Mouse (Mus musculus): ENCODE results near the gene Ak9. TPM values are rescaled to one million over a fixed set of nuclear protein-coding genes. Genes with fewer than 3 reads are reported as not detected.

Gene Ak9
- polyA plus RNA-seq, 1 experiment from 2014 or later, result not detected

- 90% methylated on average over 2 of the region's 2 CpGs for WGBS
- ATAC-seq (replicated peaks; ENCODE audit: insufficient number of reproducible peaks, low FRiP score, low TSS enrichment, low read depth), result no peak
- no peaks in the 10 kb centered on the region for H3K27me3 ChIP-seq (ENCODE audit: control insufficient read depth, insufficient read depth, low read length)
Measured at GRCm38 (mm10) chr10:41280796-41281195, 23.0 kb upstream of the Ak9 start.

GRCm38 (mm10) chr10:41282086-41282485 lies 21.7 kb upstream of the Ak9 start:
- Histone ChIP-seq H3K4me2 (ENCODE audit: low read depth, low read length) (no peak overlapping the region), H3K27me3 (ENCODE audit: control insufficient read depth, insufficient read depth, low read length) (no peaks in the 10 kb centered on the region), H3K4me3 (ENCODE audit: low read depth, low read length) (no peak overlapping the region), H3K4me1 (ENCODE audit: control insufficient read depth, insufficient read depth, low read length) (no peaks in the 10 kb centered on the region), H3K27ac (replicated peaks; ENCODE audit: low read depth, low read length) (no peak overlapping the region), H3K36me3 (replicated peaks; ENCODE audit: control insufficient read depth, insufficient read depth, low read depth, low read length) (no peaks in the 10 kb centered on the region), H3K9me3 (replicated peaks; ENCODE audit: control insufficient read depth, low read length) (no peaks in the 10 kb centered on the region), H3K9ac (replicated peaks; ENCODE audit: low read length) (no peak overlapping the region)
- WGBS, result 84% methylated on average over 2 of the region's 2 CpGs
- DNase-seq (ENCODE audit: low spot score), result no peak
- no peak for ATAC-seq (replicated peaks; ENCODE audit: insufficient number of reproducible peaks, low FRiP score, low TSS enrichment, low read depth)

More at GRCm38 (mm10) chr10:41280796-41281195, 23.0 kb upstream of the Ak9 start:
- Histone ChIP-seq H3K36me3 (replicated peaks; ENCODE audit: control insufficient read depth, insufficient read depth, low read depth, low read length) (no peaks in the 10 kb centered on the region), H3K4me1 (ENCODE audit: control insufficient read depth, insufficient read depth, low read length) (no peaks in the 10 kb centered on the region), H3K9ac (replicated peaks; ENCODE audit: low read length) (no peak overlapping the region), H3K4me2 (ENCODE audit: low read depth, low read length) (no peak overlapping the region), H3K9me3 (replicated peaks; ENCODE audit: control insufficient read depth, low read length) (no peaks in the 10 kb centered on the region), H3K4me3 (ENCODE audit: low read depth, low read length) (no peak overlapping the region), H3K27ac (replicated peaks; ENCODE audit: low read depth, low read length) (no peak overlapping the region)
- DNase-seq (ENCODE audit: low spot score), result no peak

- Histone ChIP-seq H3K4me2 (ENCODE audit: low read depth, low read length) (no peak overlapping the region), H3K36me3 (replicated peaks; ENCODE audit: control insufficient read depth, insufficient read depth, low read depth, low read length) (no peaks in the 10 kb centered on the region), H3K27me3 (ENCODE audit: control insufficient read depth, insufficient read depth, low read length) (no peaks in the 10 kb centered on the region), H3K9me3 (replicated peaks; ENCODE audit: control insufficient read depth, low read length) (no peaks in the 10 kb centered on the region), H3K4me1 (ENCODE audit: control insufficient read depth, insufficient read depth, low read length) (peaks cover 2% of the 10 kb centered on the region; the same call in 1 of the 2 replicates), H3K9ac (replicated peaks; ENCODE audit: low read length) (no peak overlapping the region), H3K27ac (replicated peaks; ENCODE audit: low read depth, low read length) (no peak overlapping the region), H3K4me3 (ENCODE audit: low read depth, low read length) (no peak overlapping the region)
- DNase-seq (ENCODE audit: low spot score) (no peak), ATAC-seq (replicated peaks; ENCODE audit: insufficient number of reproducible peaks, low FRiP score, low TSS enrichment, low read depth) (no peak)
- 81% methylated on average over 3 of the region's 3 CpGs for WGBS
Measured at GRCm38 (mm10) chr10:41287618-41288017, 16.2 kb upstream of the Ak9 start.

GRCm38 (mm10) chr10:41288074-41288473 lies 15.7 kb upstream of the Ak9 start:
- Histone ChIP-seq H3K9ac (replicated peaks; ENCODE audit: low read length) (no peak overlapping the region), H3K9me3 (replicated peaks; ENCODE audit: control insufficient read depth, low read length) (no peaks in the 10 kb centered on the region), H3K27me3 (ENCODE audit: control insufficient read depth, insufficient read depth, low read length) (no peaks in the 10 kb centered on the region), H3K4me3 (ENCODE audit: low read depth, low read length) (no peak overlapping the region), H3K36me3 (replicated peaks; ENCODE audit: control insufficient read depth, insufficient read depth, low read depth, low read length) (no peaks in the 10 kb centered on the region), H3K27ac (replicated peaks; ENCODE audit: low read depth, low read length) (no peak overlapping the region), H3K4me1 (ENCODE audit: control insufficient read depth, insufficient read depth, low read length) (peaks cover 2% of the 10 kb centered on the region; the same call in 1 of the 2 replicates), H3K4me2 (ENCODE audit: low read depth, low read length) (no peak overlapping the region)
- no peak for ATAC-seq (replicated peaks; ENCODE audit: insufficient number of reproducible peaks, low FRiP score, low TSS enrichment, low read depth)
- WGBS, result 76% methylated on average over 1 of the region's 1 CpGs
- no peak for DNase-seq (ENCODE audit: low spot score)

GRCm38 (mm10) chr10:41288771-41289415 lies 14.9 kb upstream of the Ak9 start:
- peak; percentile 97 for DNase-seq (ENCODE audit: low spot score)
- H3K36me3 ChIP-seq (replicated peaks; ENCODE audit: control insufficient read depth, insufficient read depth, low read depth, low read length), result no peaks in the 10 kb centered on the region
- peaks cover 2% of the 10 kb centered on the region for H3K4me1 ChIP-seq (ENCODE audit: control insufficient read depth, insufficient read depth, low read length)
- no peaks in the 10 kb centered on the region for H3K27me3 ChIP-seq (ENCODE audit: control insufficient read depth, insufficient read depth, low read length)
- H3K27ac ChIP-seq (replicated peaks; ENCODE audit: low read depth, low read length), result no peak overlapping the region
- ATAC-seq (replicated peaks; ENCODE audit: insufficient number of reproducible peaks, low FRiP score, low TSS enrichment, low read depth), result peak; percentile 87
- no peak overlapping the region for H3K4me3 ChIP-seq (ENCODE audit: low read depth, low read length)
- no peak overlapping the region for H3K4me2 ChIP-seq (ENCODE audit: low read depth, low read length)
- 44% methylated on average over 16 of the region's 16 CpGs for WGBS
- peak overlapping the region; percentile 23 for H3K9ac ChIP-seq (replicated peaks; ENCODE audit: low read length)
- H3K9me3 ChIP-seq (replicated peaks; ENCODE audit: control insufficient read depth, low read length), result no peaks in the 10 kb centered on the region

GRCm38 (mm10) chr10:41291021-41291420 lies 12.8 kb upstream of the Ak9 start:
- DNase-seq (ENCODE audit: low spot score) (no peak), ATAC-seq (replicated peaks; ENCODE audit: insufficient number of reproducible peaks, low FRiP score, low TSS enrichment, low read depth) (no peak)
- Histone ChIP-seq H3K27ac (replicated peaks; ENCODE audit: low read depth, low read length) (no peak overlapping the region), H3K4me2 (ENCODE audit: low read depth, low read length) (no peak overlapping the region), H3K27me3 (ENCODE audit: control insufficient read depth, insufficient read depth, low read length) (no peaks in the 10 kb centered on the region), H3K4me1 (ENCODE audit: control insufficient read depth, insufficient read depth, low read length) (peaks cover 2% of the 10 kb centered on the region), H3K9ac (replicated peaks; ENCODE audit: low read length) (no peak overlapping the region), H3K4me3 (ENCODE audit: low read depth, low read length) (no peak overlapping the region), H3K36me3 (replicated peaks; ENCODE audit: control insufficient read depth, insufficient read depth, low read depth, low read length) (no peaks in the 10 kb centered on the region), H3K9me3 (replicated peaks; ENCODE audit: control insufficient read depth, low read length) (no peaks in the 10 kb centered on the region)
- WGBS, result 79% methylated on average over 2 of the region's 2 CpGs

GRCm38 (mm10) chr10:41293019-41293418 lies 10.8 kb upstream of the Ak9 start:
- Histone ChIP-seq H3K4me1 (ENCODE audit: control insufficient read depth, insufficient read depth, low read length) (peaks cover 2% of the 10 kb centered on the region), H3K36me3 (replicated peaks; ENCODE audit: control insufficient read depth, insufficient read depth, low read depth, low read length) (no peaks in the 10 kb centered on the region), H3K27ac (replicated peaks; ENCODE audit: low read depth, low read length) (no peak overlapping the region), H3K4me2 (ENCODE audit: low read depth, low read length) (no peak overlapping the region; the same call in none of the 2 replicates), H3K27me3 (ENCODE audit: control insufficient read depth, insufficient read depth, low read length) (no peaks in the 10 kb centered on the region), H3K9ac (replicated peaks; ENCODE audit: low read length) (no peak overlapping the region; the same call in 1 of the 2 replicates), H3K9me3 (replicated peaks; ENCODE audit: control insufficient read depth, low read length) (no peaks in the 10 kb centered on the region), H3K4me3 (ENCODE audit: low read depth, low read length) (no peak overlapping the region)
- peak; percentile 74 for DNase-seq (ENCODE audit: low spot score)
- ATAC-seq (replicated peaks; ENCODE audit: insufficient number of reproducible peaks, low FRiP score, low TSS enrichment, low read depth), result no peak
- 14% methylated on average over 7 of the region's 7 CpGs for WGBS

- no peak overlapping the region for H3K4me2 ChIP-seq (ENCODE audit: low read depth, low read length)
Measured at GRCm38 (mm10) chr10:41294734-41295133, 9.0 kb upstream of the Ak9 start.

More at GRCm38 (mm10) chr10:41294734-41295133, 9.0 kb upstream of the Ak9 start:
- 87% methylated on average over 11 of the region's 11 CpGs for WGBS
- H3K9me3 ChIP-seq (replicated peaks; ENCODE audit: control insufficient read depth, low read length), result no peaks in the 10 kb centered on the region
- DNase-seq (ENCODE audit: low spot score) (no peak), ATAC-seq (replicated peaks; ENCODE audit: insufficient number of reproducible peaks, low FRiP score, low TSS enrichment, low read depth) (no peak)
- H3K4me3 ChIP-seq (ENCODE audit: low read depth, low read length), result no peak overlapping the region
- no peak overlapping the region for H3K27ac ChIP-seq (replicated peaks; ENCODE audit: low read depth, low read length)
- no peaks in the 10 kb centered on the region for H3K36me3 ChIP-seq (replicated peaks; ENCODE audit: control insufficient read depth, insufficient read depth, low read depth, low read length)
- H3K9ac ChIP-seq (replicated peaks; ENCODE audit: low read length), result no peak overlapping the region
- H3K27me3 ChIP-seq (ENCODE audit: control insufficient read depth, insufficient read depth, low read length), result no peaks in the 10 kb centered on the region
- H3K4me1 ChIP-seq (ENCODE audit: control insufficient read depth, insufficient read depth, low read length), result no peaks in the 10 kb centered on the region; the same call in 1 of the 2 replicates

All from embryonic facial prominence, embryonic 11.5 days (tissue).